Mouse (Mus musculus) thymus, adult 2 months (tissue): ENCODE data around the gene Zp3.

Experiments
- CTCF ChIP-seq: fragments of 200-500 bp; IDR thresholded peaks from 2 replicates; pipeline ENCODE4 v1.5.1; 2012; ENCODE audit warnings: mild to moderate bottlenecking, control low read depth, low read length, moderate library complexity, borderline replicate concordance; ENCODE audit not compliant: control insufficient read depth, poor library complexity, insufficient read depth; ENCODE audit errors: extremely low read depth
- POLR2A ChIP-seq: fragments of 200-500 bp; IDR thresholded peaks from 2 replicates; pipeline ENCODE4 v1.6.1; 2012; ENCODE audit warnings: mild to moderate bottlenecking, low read length, control low read depth, moderate library complexity; ENCODE audit not compliant: control insufficient read depth, poor library complexity, insufficient read depth; ENCODE audit errors: extremely low read depth

- TF ChIP-seq CTCF (no peak), POLR2A (no peak)
Observed at GRCm38 (mm10) chr5:135952830-135953229, 27.1 kb upstream of the Zp3 start.
